Mouse (Mus musculus) limb, embryonic 15.5 days (tissue): ENCODE results near the gene 5730596B20Rik. TPM values are rescaled to one million over a fixed set of nuclear protein-coding genes. Genes with fewer than 3 reads are reported as not detected.

Experiments
- ATAC-seq: fragments of 200-750 bp; cut with Nextera tagmentation; 2 replicates; pipeline ENCODE4 v1.8.0; 2017; ENCODE audit warnings: low read depth, moderate TSS enrichment; ENCODE audit not compliant: insufficient number of reproducible peaks, low FRiP score, low TSS enrichment
- H3K27ac ChIP-seq: fragments of 300-500 bp; sonication (generic); 2 replicates; pipeline ENCODE4 v1.5.1; 2015; ENCODE audit warnings: moderate library complexity, mild to moderate bottlenecking, inconsistent platforms
- H3K27me3 ChIP-seq: fragments of 300-500 bp; sonication (generic); 2 replicates; pipeline ENCODE4 v1.6.1; 2015; ENCODE audit warnings: inconsistent platforms
- H3K36me3 ChIP-seq: fragments of 300-500 bp; sonication (generic); 2 replicates; pipeline ENCODE4 v1.6.1; 2015; ENCODE audit warnings: inconsistent platforms
- H3K4me1 ChIP-seq: fragments of 300-500 bp; sonication (generic); 2 replicates; pipeline ENCODE4 v1.6.1; 2015; ENCODE audit warnings: inconsistent platforms
- H3K4me2 ChIP-seq: fragments of 300-500 bp; sonication (generic); 2 replicates; pipeline ENCODE4 v1.6.1; 2015; ENCODE audit warnings: mild to moderate bottlenecking, inconsistent platforms
- H3K4me3 ChIP-seq: fragments of 300-500 bp; sonication (generic); 2 replicates; pipeline ENCODE4 v1.5.1; 2015; ENCODE audit warnings: mild to moderate bottlenecking, inconsistent platforms
- H3K9ac ChIP-seq: fragments of 300-500 bp; sonication (generic); 2 replicates; pipeline ENCODE4 v1.6.1; 2015; ENCODE audit warnings: inconsistent platforms
- H3K9me3 ChIP-seq: fragments of 300-500 bp; sonication (generic); 2 replicates; pipeline ENCODE4 v1.6.1; 2016; ENCODE audit warnings: inconsistent platforms
- WGBS: fragments of 180-500 bp; shearing (Covaris S2); methylation state at CpG from one replicate; pipeline ENCODE4 v1.1.7; 2015; 5-methylcytosine and 5-hydroxymethylcytosine counted together
- polyA plus RNA-seq: library from polyadenylated mRNA; unstranded; fragments of >200 nt; fragmentation: Nextera tagmentation; extraction: Ambion mirVana; gene quantifications from 2 replicates; pipeline ENCODE4 v1.2.1, GENCODE M21; 2015

5730596B20Rik gene
- 0.10 and 0.26 TPM in 2 replicates for polyA plus RNA-seq

DNA sequence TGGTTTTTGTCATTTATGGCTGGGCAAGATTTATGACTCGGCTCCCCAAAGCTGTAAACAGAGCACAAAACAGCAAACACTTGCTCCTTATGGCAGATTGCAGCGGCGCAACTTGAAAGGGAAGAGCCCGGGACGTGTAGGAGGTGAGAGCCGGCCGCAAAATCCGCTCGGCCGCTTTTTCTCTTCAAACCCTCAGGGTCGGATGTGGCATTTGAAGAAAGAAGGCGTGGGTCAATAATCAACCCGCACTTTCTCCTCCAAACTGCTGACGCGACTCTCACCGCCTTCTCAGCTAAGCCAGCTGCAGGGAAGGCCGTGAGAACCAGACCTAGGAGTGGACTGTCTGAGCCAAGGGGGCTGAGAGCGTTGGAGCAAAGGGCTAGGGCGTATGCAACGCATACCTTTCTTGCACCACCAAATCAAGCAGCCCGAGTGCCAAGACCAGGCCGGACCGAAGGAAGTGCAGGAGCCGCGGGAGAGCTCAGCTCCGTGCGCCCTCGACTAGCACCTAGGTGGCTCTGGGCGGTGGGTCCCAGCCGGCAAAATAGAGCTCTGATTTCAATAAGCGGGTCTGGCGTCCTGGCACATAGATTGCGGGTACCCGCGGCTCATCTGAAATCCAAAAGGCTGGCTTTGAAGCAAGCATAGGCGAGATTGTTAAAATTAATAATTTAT lies at the start of gene 5730596B20Rik:
TSS of gene 5730596B20Rik (plus strand) at position 438 of the 675 bp plus-strand sequence.
- H3K9ac ChIP-seq, result no peak within 1 kb of the TSS
- 22% methylated on average over 36 of the region's 36 CpGs for WGBS
- ATAC-seq, result no peak

GRCm38 (mm10) chr6:52137841-52138535 lies 39.3 kb upstream of the 5730596B20Rik start:
- 60% methylated on average over 9 of the region's 9 CpGs for WGBS
- ATAC-seq, result no peak
- Histone ChIP-seq H3K27ac (no peak overlapping the region), H3K9me3 (no peaks in the 10 kb centered on the region), H3K4me3 (no peak overlapping the region), H3K27me3 (no peaks in the 10 kb centered on the region), H3K36me3 (no peaks in the 10 kb centered on the region), H3K9ac (no peak overlapping the region), H3K4me2 (no peak overlapping the region), H3K4me1 (no peaks in the 10 kb centered on the region)

More for the DNA sequence above, at the start of gene 5730596B20Rik:
- Histone ChIP-seq H3K4me2 (peak within 1 kb of the TSS; percentile 53), H3K27me3 (peaks cover 78% of the 10 kb centered on the region), H3K4me3 (peak within 1 kb of the TSS; percentile 39), H3K4me1 (peaks cover 43% of the 10 kb centered on the region), H3K27ac (no peak within 1 kb of the TSS), H3K36me3 (no peaks in the 10 kb centered on the region), H3K9me3 (no peaks in the 10 kb centered on the region)

- no peaks in the 10 kb centered on the region for H3K27me3 ChIP-seq
- no peaks in the 10 kb centered on the region for H3K4me1 ChIP-seq
- 61% methylated on average over 10 of the region's 10 CpGs for WGBS
- no peak overlapping the region for H3K4me3 ChIP-seq
- H3K9me3 ChIP-seq, result no peaks in the 10 kb centered on the region
- no peak overlapping the region for H3K27ac ChIP-seq
- ATAC-seq, result no peak
- no peaks in the 10 kb centered on the region for H3K36me3 ChIP-seq
- H3K9ac ChIP-seq, result no peak overlapping the region
- H3K4me2 ChIP-seq, result no peak overlapping the region
Observed at GRCm38 (mm10) chr6:52138576-52138975, 38.7 kb upstream of the 5730596B20Rik start.

DNA sequence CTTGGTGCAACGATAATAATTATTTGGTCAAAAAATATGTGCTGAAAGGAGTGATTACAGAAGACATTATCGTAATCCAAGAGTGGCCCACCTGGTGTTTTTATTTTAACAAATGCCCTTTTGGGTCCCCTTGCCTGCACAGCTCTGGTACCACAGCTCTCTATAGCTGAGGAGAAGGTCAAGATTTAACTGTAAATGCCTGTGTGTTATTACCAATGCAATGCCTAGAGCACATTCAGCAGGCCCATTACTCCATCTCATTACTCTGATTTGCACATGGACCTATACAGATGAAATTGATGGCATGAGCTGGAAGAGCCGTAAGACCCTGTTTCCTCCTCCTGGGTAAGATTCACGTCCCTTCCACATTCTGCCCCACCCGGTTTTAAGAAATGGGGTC lies 38.2 kb upstream of the 5730596B20Rik start:
- Histone ChIP-seq H3K4me3 (no peak overlapping the region), H3K27me3 (no peaks in the 10 kb centered on the region), H3K4me2 (no peak overlapping the region), H3K36me3 (no peaks in the 10 kb centered on the region), H3K9me3 (no peaks in the 10 kb centered on the region), H3K27ac (no peak overlapping the region), H3K4me1 (no peaks in the 10 kb centered on the region), H3K9ac (no peak overlapping the region)
- ATAC-seq, result no peak
- WGBS, result 78% methylated on average over 5 of the region's 5 CpGs

GRCm38 (mm10) chr6:52150401-52150966 lies 26.8 kb upstream of the 5730596B20Rik start:
- peaks cover 70% of the 10 kb centered on the region for H3K27me3 ChIP-seq
- 9% methylated on average over 16 of the region's 16 CpGs for WGBS
- no peaks in the 10 kb centered on the region for H3K36me3 ChIP-seq
- H3K9ac ChIP-seq, result no peak overlapping the region
- H3K4me1 ChIP-seq, result peaks cover 5% of the 10 kb centered on the region; the same call in 1 of the 2 replicates
- no peak for ATAC-seq
- H3K4me2 ChIP-seq, result 0 out of 2 replicates have a peak overlapping the region, but pooled peaks have one; percentile 14
- no peaks in the 10 kb centered on the region for H3K9me3 ChIP-seq
- no peak overlapping the region; the same call in 1 of the 2 replicates for H3K4me3 ChIP-seq
- H3K27ac ChIP-seq, result no peak overlapping the region

DNA sequence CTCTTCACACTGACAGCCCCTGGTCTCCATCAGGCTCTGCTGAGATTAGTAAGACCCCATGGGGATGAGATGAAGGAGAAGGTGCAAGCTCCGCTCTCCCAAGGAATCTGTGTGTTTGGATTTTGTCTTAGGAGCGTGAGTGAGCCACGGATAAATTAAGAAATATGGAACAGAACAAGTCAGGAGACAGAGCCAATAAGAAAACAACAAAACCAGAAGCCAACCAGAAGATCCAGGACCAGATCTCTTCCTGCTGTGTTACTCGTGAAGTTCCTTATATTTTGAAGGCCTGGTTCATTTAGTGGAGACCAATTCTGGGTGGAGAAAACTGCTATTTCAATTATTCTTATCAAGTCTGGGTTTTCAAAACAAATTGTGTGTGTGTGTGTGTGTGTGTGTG lies 25.7 kb upstream of the 5730596B20Rik start:
- Histone ChIP-seq H3K36me3 (no peaks in the 10 kb centered on the region), H3K4me2 (no peak overlapping the region), H3K9ac (no peak overlapping the region), H3K27me3 (peaks cover 77% of the 10 kb centered on the region), H3K9me3 (no peaks in the 10 kb centered on the region), H3K27ac (no peak overlapping the region), H3K4me1 (peaks cover 5% of the 10 kb centered on the region; the same call in 1 of the 2 replicates), H3K4me3 (no peak overlapping the region)
- WGBS, result 42% methylated on average over 4 of the region's 4 CpGs
- ATAC-seq, result no peak

- Histone ChIP-seq H3K9ac (no peak overlapping the region), H3K27ac (no peak overlapping the region), H3K36me3 (no peaks in the 10 kb centered on the region), H3K9me3 (no peaks in the 10 kb centered on the region), H3K4me2 (no peak overlapping the region), H3K27me3 (peaks cover 79% of the 10 kb centered on the region), H3K4me3 (no peak overlapping the region), H3K4me1 (peaks cover 5% of the 10 kb centered on the region; the same call in 1 of the 2 replicates)
- WGBS, result 25% methylated on average over 16 of the region's 16 CpGs
- ATAC-seq, result no peak
Observed at GRCm38 (mm10) chr6:52152226-52153193, 24.8 kb upstream of the 5730596B20Rik start.

GRCm38 (mm10) chr6:52153270-52153669 lies 24.0 kb upstream of the 5730596B20Rik start:
- Histone ChIP-seq H3K36me3 (no peaks in the 10 kb centered on the region), H3K9me3 (no peaks in the 10 kb centered on the region), H3K9ac (no peak overlapping the region), H3K27ac (no peak overlapping the region), H3K4me3 (no peak overlapping the region), H3K4me1 (peaks cover 11% of the 10 kb centered on the region; the same call in 1 of the 2 replicates), H3K4me2 (no peak overlapping the region), H3K27me3 (peaks cover 86% of the 10 kb centered on the region)
- WGBS, result 13% methylated on average over 6 of the region's 6 CpGs
- no peak for ATAC-seq

DNA sequence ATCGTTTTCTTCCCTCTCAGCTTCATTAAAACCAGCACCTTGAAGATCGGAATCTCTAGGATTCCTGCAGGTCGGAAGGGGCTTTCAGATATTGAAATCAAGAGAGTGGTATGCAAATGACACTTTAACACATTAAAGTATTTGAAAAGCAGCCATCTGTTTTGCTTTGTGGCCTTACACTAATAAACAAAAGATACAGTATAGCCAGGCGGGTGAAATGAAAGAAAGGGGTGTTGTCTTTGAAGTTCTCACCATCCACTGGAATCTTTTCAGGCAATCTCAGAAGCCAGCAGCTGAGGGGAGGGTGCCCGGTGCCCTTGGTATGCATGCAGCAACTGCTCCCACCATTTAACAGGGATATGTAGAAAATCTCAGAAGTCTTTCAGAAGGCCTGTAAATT lies 23.3 kb upstream of the 5730596B20Rik start:
- peaks cover 19% of the 10 kb centered on the region for H3K4me1 ChIP-seq
- no peak overlapping the region for H3K27ac ChIP-seq

GRCm38 (mm10) chr6:52155471-52155870 lies 21.8 kb upstream of the 5730596B20Rik start:
- H3K36me3 ChIP-seq, result no peaks in the 10 kb centered on the region

More for the DNA sequence above, 23.3 kb upstream of the 5730596B20Rik start:
- Histone ChIP-seq H3K27me3 (peaks cover 93% of the 10 kb centered on the region), H3K4me3 (no peak overlapping the region), H3K9me3 (no peaks in the 10 kb centered on the region), H3K36me3 (no peaks in the 10 kb centered on the region), H3K9ac (no peak overlapping the region), H3K4me2 (no peak overlapping the region)
- 39% methylated on average over 5 of the region's 5 CpGs for WGBS
- ATAC-seq, result no peak

DNA sequence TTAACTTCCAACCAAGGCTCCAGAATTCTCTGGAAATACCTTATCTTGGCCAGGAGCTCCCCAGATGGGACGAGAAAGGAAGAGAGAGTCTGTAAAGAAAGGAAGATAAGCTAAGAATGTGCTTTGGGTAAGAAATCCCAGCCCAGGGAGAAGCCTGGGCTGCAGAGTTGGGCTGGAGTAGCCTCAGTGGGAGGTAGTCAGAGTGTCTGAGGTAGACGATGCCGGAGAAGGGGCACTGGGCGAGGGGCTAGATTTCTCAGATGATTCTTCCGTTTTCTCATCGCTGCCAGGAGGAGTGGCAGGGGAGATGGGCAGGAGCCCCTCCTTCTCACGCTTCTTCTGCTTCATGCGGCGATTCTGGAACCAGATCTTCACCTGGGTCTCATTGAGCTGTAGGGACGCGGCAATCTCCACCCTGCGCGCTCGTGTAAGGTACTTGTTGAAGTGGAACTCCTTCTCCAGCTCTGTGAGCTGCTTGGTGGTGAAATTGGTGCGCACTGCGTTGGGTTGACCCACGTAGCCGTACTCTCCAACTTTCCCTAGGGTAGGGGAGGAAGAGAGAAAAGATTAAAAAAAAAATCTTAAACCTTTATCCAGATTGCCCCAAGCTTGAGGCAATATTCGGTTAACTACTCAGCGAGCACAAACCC lies 20.6 kb upstream of the 5730596B20Rik start:
- Histone ChIP-seq H3K4me1 (peaks cover 34% of the 10 kb centered on the region), H3K9me3 (no peaks in the 10 kb centered on the region), H3K9ac (no peak overlapping the region), H3K27ac (no peak overlapping the region), H3K27me3 (peaks cover 86% of the 10 kb centered on the region), H3K36me3 (no peaks in the 10 kb centered on the region), H3K4me2 (no peak overlapping the region), H3K4me3 (no peak overlapping the region)
- ATAC-seq, result no peak
- WGBS, result 6% methylated on average over 20 of the region's 20 CpGs

More at GRCm38 (mm10) chr6:52155471-52155870, 21.8 kb upstream of the 5730596B20Rik start:
- ATAC-seq, result no peak
- Histone ChIP-seq H3K4me1 (peaks cover 30% of the 10 kb centered on the region), H3K27me3 (peaks cover 92% of the 10 kb centered on the region), H3K27ac (no peak overlapping the region), H3K9ac (no peak overlapping the region), H3K4me3 (no peak overlapping the region), H3K9me3 (no peaks in the 10 kb centered on the region), H3K4me2 (no peak overlapping the region)
- WGBS, result 61% methylated on average over 3 of the region's 3 CpGs
